Mouse (Mus musculus) limb, embryonic 10.5 days (tissue): ENCODE data around the gene Ranbp6. TPM values are rescaled to one million over a fixed set of nuclear protein-coding genes. Genes with fewer than 3 reads are reported as not detected.

Source experiments
- DNase-seq: peaks from one replicate; pipeline ENCODE4 v3.0.0-alpha.2; 2017; ENCODE audit warnings: low spot score
- H3K27ac ChIP-seq: fragments of 300-500 bp; sonication (generic); 2 replicates; pipeline ENCODE4 v1.5.1; 2016; ENCODE audit warnings: mild to moderate bottlenecking
- H3K27me3 ChIP-seq: fragments of 300-500 bp; sonication (generic); 2 replicates; pipeline ENCODE4 v1.6.1; 2016; ENCODE audit warnings: low read depth, mild to moderate bottlenecking; ENCODE audit not compliant: poor library complexity, severe bottlenecking
- H3K36me3 ChIP-seq: fragments of 300-500 bp; sonication (generic); 2 replicates; pipeline ENCODE4 v1.6.1; 2016; ENCODE audit warnings: mild to moderate bottlenecking, moderate library complexity
- H3K4me1 ChIP-seq: fragments of 300-500 bp; sonication (generic); 2 replicates; pipeline ENCODE4 v1.6.1; 2016
- H3K4me3 ChIP-seq: fragments of 300-500 bp; sonication (generic); 2 replicates; pipeline ENCODE4 v1.5.1; 2016; ENCODE audit warnings: mild to moderate bottlenecking, moderate library complexity
- H3K9me3 ChIP-seq: fragments of 300-500 bp; sonication (generic); replicated peaks from 2 replicates; pipeline ENCODE4 v1.6.1; 2016; ENCODE audit warnings: mild to moderate bottlenecking
- WGBS: fragments of 180-500 bp; shearing (Covaris S2); methylation state at CpG from one replicate; pipeline ENCODE4 v1.1.7; 2016; 5-methylcytosine and 5-hydroxymethylcytosine counted together
- polyA plus RNA-seq: library from polyadenylated mRNA; unstranded; fragments of >200 nt; fragmentation: Nextera tagmentation; extraction: Ambion mirVana; gene quantifications from 2 replicates; pipeline ENCODE4 v1.2.1, GENCODE M21; 2016

Gene Ranbp6
- polyA plus RNA-seq, 1 experiment from 2014 or later, result 26.1 TPM

- H3K9me3 ChIP-seq, result no peaks in the 10 kb centered on the region
- no peaks in the 10 kb centered on the region for H3K36me3 ChIP-seq
- H3K4me3 ChIP-seq, result no peak overlapping the region
- no peaks in the 10 kb centered on the region for H3K4me1 ChIP-seq
- WGBS, result 66% methylated on average over 3 of the region's 3 CpGs
- DNase-seq, result no peak
- H3K27ac ChIP-seq, result no peak overlapping the region
- no peaks in the 10 kb centered on the region for H3K27me3 ChIP-seq
Observed at GRCm38 (mm10) chr19:29835364-29836034, 22.7 kb upstream of the Ranbp6 start.

- no peaks in the 10 kb centered on the region for H3K9me3 ChIP-seq
- no peak overlapping the region for H3K27ac ChIP-seq
- DNase-seq, result no peak
- H3K36me3 ChIP-seq, result no peaks in the 10 kb centered on the region
- 84% methylated on average over 2 of the region's 2 CpGs for WGBS
- no peak overlapping the region for H3K4me3 ChIP-seq
- no peaks in the 10 kb centered on the region for H3K4me1 ChIP-seq
- H3K27me3 ChIP-seq, result no peaks in the 10 kb centered on the region
Observed at GRCm38 (mm10) chr19:29830911-29831310, 18.1 kb upstream of the Ranbp6 start.

DNA sequence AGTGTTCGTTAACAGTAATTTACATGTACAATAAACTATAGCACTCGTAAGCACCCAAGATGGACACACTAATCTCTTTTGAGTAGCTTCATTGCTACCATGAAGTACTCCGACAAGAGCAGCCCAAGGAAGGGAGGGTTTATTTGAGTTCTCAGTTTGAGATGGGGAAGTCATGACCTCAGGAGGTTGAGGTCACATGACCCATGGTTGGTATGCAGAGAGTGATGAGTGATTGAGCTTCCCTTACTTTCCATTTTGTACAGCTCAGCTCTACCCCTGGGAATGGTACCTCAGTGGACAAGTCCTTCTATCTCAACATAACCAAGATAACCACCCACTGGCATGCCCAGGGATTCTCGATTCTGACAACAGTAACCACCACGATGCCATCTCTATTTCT lies 15.8 kb upstream of the Ranbp6 start:
- no peak overlapping the region for H3K4me3 ChIP-seq
- WGBS, result 81% methylated on average over 5 of the region's 5 CpGs

GRCm38 (mm10) chr19:29826686-29827085 lies 13.9 kb upstream of the Ranbp6 start:
- no peak overlapping the region for H3K4me3 ChIP-seq
- DNase-seq, result no peak
- H3K27ac ChIP-seq, result no peak overlapping the region
- no peaks in the 10 kb centered on the region for H3K9me3 ChIP-seq
- no peaks in the 10 kb centered on the region for H3K36me3 ChIP-seq
- WGBS, result 78% methylated on average over 1 of the region's 1 CpGs
- no peaks in the 10 kb centered on the region for H3K27me3 ChIP-seq
- peaks cover 4% of the 10 kb centered on the region; the same call in 1 of the 2 replicates for H3K4me1 ChIP-seq

More for the DNA sequence above, 15.8 kb upstream of the Ranbp6 start:
- no peaks in the 10 kb centered on the region for H3K4me1 ChIP-seq
- H3K27ac ChIP-seq, result no peak overlapping the region
- no peak for DNase-seq
- H3K9me3 ChIP-seq, result no peaks in the 10 kb centered on the region
- no peaks in the 10 kb centered on the region for H3K27me3 ChIP-seq
- no peaks in the 10 kb centered on the region for H3K36me3 ChIP-seq

DNA sequence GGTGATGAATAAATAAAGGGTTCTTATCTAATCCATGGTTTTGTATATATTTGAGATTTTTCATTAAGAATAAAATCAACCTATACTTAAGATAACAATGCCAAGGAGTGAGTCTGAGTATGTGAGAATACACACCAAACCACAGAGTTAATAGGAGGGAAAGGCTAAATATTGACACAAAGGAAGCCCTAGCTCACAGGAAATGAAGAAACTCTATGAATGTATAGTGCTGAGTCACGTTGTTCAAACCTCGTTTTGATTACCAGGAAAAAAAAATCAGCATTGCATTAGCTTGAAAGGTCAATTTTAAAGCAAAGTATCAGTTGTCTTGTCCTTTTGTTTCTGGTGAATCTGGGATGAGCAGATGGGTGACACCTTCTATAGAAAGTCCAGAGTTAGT lies 12.2 kb upstream of the Ranbp6 start:
- Histone ChIP-seq H3K27me3 (no peaks in the 10 kb centered on the region), H3K4me1 (peaks cover 4% of the 10 kb centered on the region; the same call in 1 of the 2 replicates), H3K4me3 (no peak overlapping the region), H3K36me3 (no peaks in the 10 kb centered on the region), H3K27ac (no peak overlapping the region), H3K9me3 (no peaks in the 10 kb centered on the region)
- WGBS, result 83% methylated on average over 2 of the region's 2 CpGs
- no peak for DNase-seq

DNA sequence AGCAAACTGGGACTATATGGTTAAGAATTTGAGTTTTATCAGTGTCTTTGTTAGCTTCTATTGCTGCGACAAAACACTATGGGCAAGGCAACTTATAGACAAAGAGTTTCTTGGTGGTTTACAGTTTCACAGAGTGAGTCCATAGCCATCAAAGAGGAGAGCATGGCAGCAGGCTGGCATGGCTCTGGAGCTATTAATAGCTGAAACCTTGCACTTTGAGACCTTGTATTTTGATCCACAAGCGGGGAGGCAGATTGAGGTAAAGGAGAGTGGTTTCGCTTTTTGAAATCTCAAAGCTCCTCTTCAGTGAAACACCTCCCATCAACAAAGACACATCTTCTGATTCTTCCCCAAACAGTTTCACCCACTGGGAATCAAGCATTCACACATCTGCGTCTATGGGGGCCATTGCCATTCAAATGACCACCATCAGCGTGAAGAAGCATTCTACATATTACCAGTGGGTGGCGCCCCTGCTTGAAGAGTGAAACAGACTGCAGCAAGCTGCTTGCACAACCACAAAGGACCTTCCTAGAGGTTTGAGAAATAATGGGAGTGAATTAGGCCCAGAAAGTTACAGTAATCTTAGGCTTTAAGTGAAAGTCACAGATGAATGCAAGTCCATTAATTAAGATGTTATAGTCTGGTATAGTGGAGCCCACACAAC lies 11.4 kb upstream of the Ranbp6 start:
- Histone ChIP-seq H3K4me1 (peaks cover 4% of the 10 kb centered on the region; the same call in 1 of the 2 replicates), H3K27ac (no peak overlapping the region), H3K9me3 (no peaks in the 10 kb centered on the region), H3K4me3 (no peak overlapping the region), H3K36me3 (no peaks in the 10 kb centered on the region), H3K27me3 (no peaks in the 10 kb centered on the region)
- DNase-seq, result peak; percentile 45
- 47% methylated on average over 6 of the region's 6 CpGs for WGBS

- DNase-seq, result no peak
- Histone ChIP-seq H3K36me3 (no peaks in the 10 kb centered on the region), H3K4me1 (peaks cover 4% of the 10 kb centered on the region; the same call in 1 of the 2 replicates), H3K4me3 (no peak overlapping the region), H3K27ac (no peak overlapping the region), H3K9me3 (no peaks in the 10 kb centered on the region), H3K27me3 (no peaks in the 10 kb centered on the region)
- 66% methylated on average over 12 of the region's 12 CpGs for WGBS
Observed at GRCm38 (mm10) chr19:29823456-29824010, 10.8 kb upstream of the Ranbp6 start.

GRCm38 (mm10) chr19:29820966-29821365 lies 8.2 kb upstream of the Ranbp6 start:
- no peak for DNase-seq
- H3K27ac ChIP-seq, result no peak overlapping the region
- peaks cover 4% of the 10 kb centered on the region; the same call in 1 of the 2 replicates for H3K4me1 ChIP-seq
- no peak overlapping the region for H3K4me3 ChIP-seq
- no peaks in the 10 kb centered on the region for H3K9me3 ChIP-seq
- no peaks in the 10 kb centered on the region for H3K36me3 ChIP-seq
- no peaks in the 10 kb centered on the region for H3K27me3 ChIP-seq

GRCm38 (mm10) chr19:29810022-29810421 lies 2.8 kb downstream of the Ranbp6 start:
- 95% methylated on average over 5 of the region's 5 CpGs for WGBS

DNA sequence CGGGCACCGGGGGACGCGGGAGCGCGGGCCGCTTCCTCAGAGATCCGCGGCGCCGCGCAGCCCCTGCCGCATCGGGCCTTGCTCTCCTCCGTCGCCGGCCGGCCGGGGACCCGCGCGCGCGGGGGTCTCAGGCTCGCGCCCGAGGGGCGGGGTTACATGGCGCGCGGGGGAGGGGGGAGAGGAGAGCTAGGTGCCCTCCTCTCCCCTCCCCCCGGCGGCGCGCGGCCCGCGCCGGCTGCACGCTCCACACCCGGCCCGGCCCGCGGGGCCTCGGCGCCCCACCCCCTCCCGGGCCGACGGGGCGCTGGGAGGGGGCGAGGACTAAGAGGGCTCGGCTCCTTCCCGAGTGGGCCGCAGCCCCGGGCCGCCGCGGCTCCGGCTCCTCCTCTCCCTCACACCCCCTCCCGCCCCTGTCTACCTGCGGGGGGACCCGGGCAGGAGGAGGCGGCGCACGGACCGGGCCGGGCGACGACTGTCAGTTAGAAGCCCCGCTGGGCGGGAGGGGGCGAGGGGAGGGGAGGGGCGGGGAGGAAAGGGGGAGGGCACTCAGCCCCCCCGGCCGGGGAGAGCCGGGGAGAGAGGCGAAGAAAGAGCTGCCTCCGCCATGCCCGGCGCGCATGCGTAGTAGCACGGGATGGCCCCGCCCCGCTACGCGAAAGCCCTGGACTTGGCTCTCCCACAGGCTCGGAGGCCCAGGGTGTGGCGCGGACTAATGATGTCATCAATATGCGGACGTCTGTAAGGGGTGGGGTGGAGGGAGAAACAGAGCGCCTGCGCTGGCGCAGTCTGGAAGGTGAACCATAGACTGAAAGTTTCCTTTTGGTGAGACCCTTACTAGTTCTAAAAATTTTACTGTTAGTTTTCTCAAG lies 6.6 kb downstream of the Ranbp6 start, which contains the start of gene 9930021J03Rik:
TSS of gene 9930021J03Rik (minus strand) at position 73 of the 869 bp plus-strand sequence.
- Histone ChIP-seq H3K36me3 (peaks cover 29% of the 10 kb centered on the region), H3K4me3 (peak within 1 kb of the TSS; percentile 96), H3K4me1 (peaks cover 13% of the 10 kb centered on the region), H3K27ac (peak within 1 kb of the TSS; percentile 98), H3K9me3 (no peaks in the 10 kb centered on the region), H3K27me3 (no peaks in the 10 kb centered on the region)
- WGBS, result under 1% methylated on average over 48 of the region's 95 CpGs
- peak; percentile 100 for DNase-seq

More at GRCm38 (mm10) chr19:29810022-29810421, 2.8 kb downstream of the Ranbp6 start:
- Histone ChIP-seq H3K4me3 (no peak overlapping the region), H3K9me3 (no peaks in the 10 kb centered on the region), H3K27ac (no peak overlapping the region), H3K4me1 (peaks cover 11% of the 10 kb centered on the region), H3K27me3 (no peaks in the 10 kb centered on the region), H3K36me3 (peaks cover 30% of the 10 kb centered on the region)
- no peak for DNase-seq

DNA sequence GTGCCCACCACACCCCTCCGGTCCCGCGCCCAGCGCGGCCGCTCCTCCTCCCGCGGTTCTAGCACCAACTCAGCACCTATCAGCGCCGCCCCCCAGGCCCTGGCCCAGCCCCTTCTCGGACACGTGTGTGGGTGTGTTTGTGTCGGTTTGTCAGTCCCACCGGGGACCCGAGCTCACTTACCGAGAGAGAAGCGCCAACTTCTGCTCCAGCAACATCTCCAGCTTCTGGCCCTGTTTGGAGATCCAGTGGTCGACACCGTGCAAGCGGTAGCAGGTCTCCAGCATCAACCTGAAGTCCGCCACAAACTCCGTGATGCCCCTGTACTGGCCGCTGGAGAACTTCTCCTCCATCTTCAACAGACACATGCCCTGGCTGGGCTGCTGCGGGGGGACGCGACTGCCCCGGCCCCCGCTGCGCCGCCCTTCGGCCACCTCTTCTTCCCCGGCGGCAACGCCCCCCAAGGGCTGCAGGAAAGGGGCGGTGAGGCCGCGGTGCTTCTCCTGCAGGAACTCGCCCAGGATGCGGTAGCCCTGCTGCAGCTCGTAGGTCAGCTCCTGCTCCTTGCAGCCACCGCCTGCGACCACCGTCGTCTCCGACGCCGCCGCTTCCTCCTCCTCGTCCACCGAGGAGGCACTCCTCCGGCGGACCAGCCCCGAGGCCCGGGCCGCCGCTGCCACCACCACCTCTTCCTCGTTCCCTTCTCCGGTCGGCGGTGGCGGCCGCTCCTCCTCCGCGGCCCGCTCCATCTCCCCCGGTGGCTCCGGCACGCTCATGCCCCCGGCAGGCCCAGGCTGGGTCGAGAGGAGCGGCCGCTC lies 7.5 kb downstream of the Ranbp6 start:
- Histone ChIP-seq H3K4me3 (peak overlapping the region; percentile 96), H3K9me3 (no peaks in the 10 kb centered on the region), H3K27ac (peak overlapping the region; percentile 98), H3K36me3 (peaks cover 21% of the 10 kb centered on the region), H3K27me3 (no peaks in the 10 kb centered on the region), H3K4me1 (peaks cover 13% of the 10 kb centered on the region)
- DNase-seq, result peak; percentile 79
- WGBS, result under 1% methylated on average over 71 of the region's 72 CpGs

- no peaks in the 10 kb centered on the region for H3K9me3 ChIP-seq
- WGBS, result 72% methylated on average over 3 of the region's 3 CpGs
- peak overlapping the region; percentile 96 for H3K4me3 ChIP-seq
- no peak overlapping the region for H3K27ac ChIP-seq
- peaks cover 10% of the 10 kb centered on the region for H3K36me3 ChIP-seq
- no peaks in the 10 kb centered on the region for H3K27me3 ChIP-seq
- peaks cover 13% of the 10 kb centered on the region for H3K4me1 ChIP-seq
- DNase-seq, result no peak
Observed at GRCm38 (mm10) chr19:29803946-29804345, 8.8 kb downstream of the Ranbp6 start.
